Mouse (Mus musculus) embryo, embryonic 11.5 days (tissue): ENCODE results near the gene Supt5.
A peak's percentile ranks its signal among the peaks of the same experiment; 100 is the strongest.

Experiments used
- DNase-seq: peaks from one replicate; pipeline ENCODE4 v3.0.0-alpha.2; 2012; ENCODE audit warnings: low read depth, low spot score

The Supt5 gene

GRCm38 (mm10) chr7:28301616-28302433 lies 36.7 kb downstream of the Supt5 start, which contains the start of gene Dll3:
TSS of gene Dll3 (minus strand) at chr7:28302238.
- DNase-seq: no peak

- peak; percentile 55 for DNase-seq
These were observed 39.5 kb downstream of the Supt5 start for GRCm38 (mm10) chr7:28298837-28299625.

GRCm38 (mm10) chr7:28294481-28294880 lies 44.1 kb downstream of the Supt5 start:
- DNase-seq: peak; percentile 70

GRCm38 (mm10) chr7:28290638-28291590 lies 47.6 kb downstream of the Supt5 start, which contains the start of gene Selenov:
TSS of gene Selenov (minus strand) at chr7:28291186.
- DNase-seq: no peak

- no peak for DNase-seq
These were observed 48.4 kb downstream of the Supt5 start for GRCm38 (mm10) chr7:28290165-28290564.

GRCm38 (mm10) chr7:28280630-28281029 lies 57.9 kb downstream of the Supt5 start:
- no peak for DNase-seq

- DNase-seq: no peak
These were observed 60.3 kb downstream of the Supt5 start for GRCm38 (mm10) chr7:28278279-28278652.

GRCm38 (mm10) chr7:28277615-28278278 lies 60.8 kb downstream of the Supt5 start, which contains the start of gene Eid2b:
TSS of gene Eid2b (plus strand) at chr7:28277739.
- DNase-seq: peak; percentile 94

- DNase-seq: no peak
These were observed 61.3 kb downstream of the Supt5 start for GRCm38 (mm10) chr7:28277237-28277614.

- no peak for DNase-seq
These were observed 66.8 kb downstream of the Supt5 start for GRCm38 (mm10) chr7:28271761-28272160.

GRCm38 (mm10) chr7:28269355-28269754 lies 69.2 kb downstream of the Supt5 start:
- no peak for DNase-seq

GRCm38 (mm10) chr7:28268576-28268975 lies 70.0 kb downstream of the Supt5 start:
- DNase-seq: no peak

- DNase-seq: no peak
These were observed 70.5 kb downstream of the Supt5 start for GRCm38 (mm10) chr7:28268042-28268531.

GRCm38 (mm10) chr7:28267129-28268041 lies 71.2 kb downstream of the Supt5 start, which contains the start of gene Eid2:
TSS of gene Eid2 (plus strand) at chr7:28267881.
- DNase-seq: peak; percentile 88

- no peak for DNase-seq
These were observed 73.2 kb downstream of the Supt5 start for GRCm38 (mm10) chr7:28265391-28265790.
